Mouse (Mus musculus): ENCODE results near the gene Gpr39. TPM values are rescaled to one million over a fixed set of nuclear protein-coding genes. Genes with fewer than 3 reads are reported as not detected.

Gene Gpr39
- total and polyA plus RNA-seq, 2 experiments from 2014 or later, result 0.21 to 0.24 TPM

DNA sequence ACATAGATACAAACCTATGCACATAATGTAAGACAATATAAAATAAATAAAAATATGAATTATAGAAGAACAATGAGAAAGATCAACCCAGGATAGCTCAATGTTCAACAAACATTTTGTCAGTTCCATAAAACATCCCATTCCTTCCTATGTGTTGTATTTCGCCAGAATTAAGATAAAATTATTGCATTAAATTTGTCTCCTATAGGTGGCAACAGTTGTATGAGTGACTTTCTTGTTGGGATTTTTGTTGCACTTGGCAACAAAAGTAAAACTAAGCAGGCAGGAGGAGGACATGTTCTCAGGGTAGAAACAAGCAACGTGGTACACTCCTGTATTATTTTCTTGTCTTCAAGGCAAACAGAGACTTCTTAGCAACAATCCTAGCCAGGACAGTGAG is 246.3 kb downstream of the Gpr39 start:
- H3K36me3 ChIP-seq (ENCODE audit: insufficient read depth, low read length), result no peaks in the 10 kb centered on the region

More for the DNA sequence above, 246.3 kb downstream of the Gpr39 start:
- DNase-seq (ENCODE audit: low spot score) (peak; percentile 41), ATAC-seq (no peak)
- H3K9me3 ChIP-seq (ENCODE audit: low read length), result no peaks in the 10 kb centered on the region
- 49% methylated on average over 2 of the region's 2 CpGs for WGBS
- peak; percentile 46 for TF ChIP-seq CTCF (IDR thresholded peaks at IDR 0.05; ENCODE audit: low read depth)
- H3K9ac ChIP-seq (replicated peaks; ENCODE audit: low read length), result no peak overlapping the region
- no peak overlapping the region for H3K27ac ChIP-seq
- H3K4me3 ChIP-seq (ENCODE audit: low read length), result no peak overlapping the region
- no peaks in the 10 kb centered on the region for H3K27me3 ChIP-seq (ENCODE audit: insufficient read depth, low read length)
- no peak overlapping the region for H3K4me2 ChIP-seq (ENCODE audit: low read depth, low read length)
- no peaks in the 10 kb centered on the region for H3K4me1 ChIP-seq (ENCODE audit: insufficient read depth, low read length)

Other genes with a start within 250 kb of the Gpr39 start
- gene Actr3, start 241.3 kb upstream of the Gpr39 start, total RNA-seq (2014; rRNA removed), result 130 and 138 TPM in 2 replicates
- 180 and 186 TPM in 2 replicates for gene Actr3, start 241.3 kb upstream of the Gpr39 start, polyA plus RNA-seq (2015; fragmentation: Nextera tagmentation; extraction: Ambion mirVana)
- gene Slc35f5, start 116.4 kb upstream of the Gpr39 start, total RNA-seq (2014; rRNA removed), result 16.4 and 17.9 TPM in 2 replicates
- 34.7 and 35.1 TPM in 2 replicates for gene Slc35f5, start 116.4 kb upstream of the Gpr39 start, polyA plus RNA-seq (2015; fragmentation: Nextera tagmentation; extraction: Ambion mirVana)
- gene Lypd1, start 236.1 kb downstream of the Gpr39 start, total RNA-seq (2014; rRNA removed), result 94.9 and 102 TPM in 2 replicates
- gene Lypd1, start 236.1 kb downstream of the Gpr39 start, polyA plus RNA-seq (2015; fragmentation: Nextera tagmentation; extraction: Ambion mirVana), result 90.6 and 90.7 TPM in 2 replicates